Mouse (Mus musculus) G1E (cell line): Measurements from ENCODE around the gene Hes7.

Source experiments
- CTCF ChIP-seq: IDR thresholded peaks from 2 replicates; pipeline ENCODE4 v1.5.1; 2012; ENCODE audit warnings: low read depth, low read length, inconsistent platforms, mixed read lengths
- TAL1 ChIP-seq: conservative IDR thresholded peaks from 2 replicates; pipeline ENCODE4 v1.6.1; 2012; ENCODE audit warnings: low read depth, low read length, inconsistent platforms, mixed read lengths

DNA sequence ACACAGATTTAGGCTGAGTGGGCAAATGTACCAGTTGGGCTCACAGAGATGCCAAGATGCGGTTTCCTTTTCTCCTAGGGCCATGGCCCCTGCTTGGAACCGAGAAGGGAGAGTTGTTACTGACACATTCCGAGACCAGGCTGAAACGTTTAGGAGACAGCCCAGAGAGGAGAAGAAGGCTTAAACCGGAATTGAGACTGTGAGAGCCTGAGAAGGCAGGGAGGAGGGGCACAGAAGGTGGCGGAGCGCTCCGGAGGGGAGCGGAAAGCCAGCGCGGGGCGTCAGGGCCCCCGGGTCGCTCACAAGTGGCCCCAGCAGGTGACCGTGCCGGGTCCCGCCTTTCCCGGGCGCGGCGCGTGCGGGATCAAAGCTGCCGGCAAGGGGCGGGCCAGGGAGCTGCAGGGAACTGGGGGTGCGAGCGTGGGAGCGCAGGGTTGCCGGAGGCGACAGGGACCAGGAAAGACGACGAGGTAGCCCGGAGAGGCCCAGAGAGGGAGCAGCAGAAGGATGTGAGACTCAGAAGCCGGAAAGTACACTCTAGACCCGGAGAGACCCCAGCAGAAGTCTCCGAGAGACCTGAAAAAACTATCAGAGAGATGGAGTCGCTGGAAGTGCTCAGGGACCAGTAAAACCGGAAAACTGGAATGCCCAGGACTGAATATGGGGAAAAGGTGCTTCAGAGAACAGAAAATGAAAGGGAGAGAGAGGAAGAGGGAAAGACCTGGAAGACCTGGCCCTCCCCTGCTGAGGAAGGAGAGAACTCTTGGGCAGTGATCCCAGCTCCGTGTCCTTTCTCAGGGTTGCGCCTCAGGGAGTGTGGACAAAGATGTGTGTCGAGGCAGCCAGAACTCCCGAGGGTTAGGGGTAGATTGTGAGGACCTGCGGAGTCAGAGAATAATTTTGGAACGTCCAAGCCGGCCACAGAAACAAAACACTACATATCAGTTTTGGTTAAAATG, 2.2 kb upstream of the Hes7 start:
- TF ChIP-seq CTCF: no peak
- TF ChIP-seq TAL1: no peak
